Mouse (Mus musculus) testis, adult 2 months (tissue): ENCODE measurements around the gene Bet1l.

Source experiments
- CTCF ChIP-seq: fragments of 200-500 bp; IDR thresholded peaks from 2 replicates; pipeline ENCODE4 v1.5.1; 2012; ENCODE audit warnings: low read depth, mild to moderate bottlenecking, inconsistent platforms, low read length, moderate library complexity; ENCODE audit not compliant: control insufficient read depth, insufficient read depth, insufficient replicate concordance
- POLR2A ChIP-seq: fragments of 200-500 bp; IDR thresholded peaks from 2 replicates; pipeline ENCODE4 v1.6.1; 2012; ENCODE audit warnings: low read depth, mild to moderate bottlenecking, inconsistent platforms, low read length, moderate library complexity; ENCODE audit not compliant: control insufficient read depth

DNA sequence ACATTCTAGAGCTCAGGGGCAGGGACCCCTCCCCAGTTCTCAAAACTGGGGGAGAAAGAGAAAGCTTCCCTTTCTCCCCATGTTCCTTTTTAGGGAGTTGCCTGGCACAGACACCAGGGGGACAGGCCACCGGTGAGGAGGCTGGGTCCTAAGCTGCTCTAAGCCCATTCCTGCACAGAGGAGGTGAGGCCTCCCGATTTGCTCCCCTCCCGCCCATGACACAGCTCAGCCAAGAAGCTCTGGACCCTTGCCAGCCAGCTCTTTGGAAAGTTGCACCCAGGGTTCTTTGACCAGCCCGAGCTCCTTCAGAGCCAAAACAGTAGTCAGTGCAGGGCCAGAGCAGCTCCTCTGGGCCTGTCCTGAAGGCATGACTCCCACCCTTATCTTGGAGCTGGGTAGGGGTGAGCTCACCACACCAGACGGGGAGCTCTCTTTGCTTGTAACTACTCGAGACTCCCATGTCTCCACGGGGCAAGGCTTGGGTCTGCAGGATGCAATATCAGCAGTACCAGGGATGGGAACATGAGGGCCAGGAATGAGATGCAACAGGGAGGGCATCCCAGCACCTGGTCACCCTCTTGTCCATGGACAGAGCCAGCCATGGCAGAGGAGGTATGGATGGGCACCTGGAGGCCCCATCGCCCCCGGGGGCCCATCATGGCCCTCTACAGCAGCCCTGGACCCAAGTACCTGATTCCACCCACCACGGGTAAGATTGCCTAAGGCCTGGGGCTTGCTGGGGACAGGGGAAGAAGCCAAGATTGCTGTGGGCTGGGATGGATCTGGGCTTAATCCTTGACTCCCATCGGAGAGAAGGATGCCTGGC, 9.4 kb downstream of the Bet1l start, which contains the start of gene Odf3:
- peak; percentile 23; the same call in 1 of the 2 replicates for TF ChIP-seq POLR2A
- no peak for TF ChIP-seq CTCF
